Mouse (Mus musculus) cerebral cortex, adult 2 months (tissue): ENCODE results near the gene 2610042L04Rik.

Source experiments
- WGBS: fragments of 180-500 bp; shearing (Covaris S2); methylation state at CpG from one replicate; pipeline ENCODE4 v1.1.7; 2018; 5-methylcytosine and 5-hydroxymethylcytosine counted together

Gene 2610042L04Rik

DNA sequence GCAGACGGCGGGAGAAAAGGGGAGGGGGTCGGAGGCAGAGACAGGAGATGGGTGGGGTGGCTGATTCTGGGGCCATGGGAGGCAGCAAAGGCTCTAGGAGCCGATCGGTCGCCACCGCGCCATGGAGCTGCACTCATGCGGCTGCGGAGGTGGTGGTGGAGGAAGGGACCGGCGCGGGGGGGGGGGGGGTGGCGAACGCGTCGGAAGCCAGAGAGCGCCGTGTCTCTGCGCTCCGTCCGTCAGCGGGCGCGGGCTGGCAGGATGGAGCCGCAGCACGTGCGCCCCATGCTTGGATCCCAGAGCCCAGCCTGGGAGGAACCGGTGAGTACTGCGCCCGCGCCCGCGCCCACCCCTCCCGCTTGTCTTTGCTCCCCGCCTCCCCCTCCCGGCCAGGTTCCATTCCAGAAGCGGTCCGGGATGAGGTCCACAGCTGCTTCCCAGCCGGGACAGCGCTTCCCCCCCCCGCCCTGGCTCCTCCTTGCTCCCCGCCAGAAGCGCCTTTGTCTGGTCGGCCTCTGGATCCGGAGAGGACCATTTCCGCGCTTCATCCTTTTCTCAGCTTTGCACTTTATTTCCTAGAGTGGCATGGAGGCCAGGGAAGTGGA, at the start of gene 2610042L04Rik:
TSS of gene 2610042L04Rik (plus strand) at position 288 of the 605 bp plus-strand sequence.
- 0% methylated on average over 33 of the region's 48 CpGs for WGBS

DNA sequence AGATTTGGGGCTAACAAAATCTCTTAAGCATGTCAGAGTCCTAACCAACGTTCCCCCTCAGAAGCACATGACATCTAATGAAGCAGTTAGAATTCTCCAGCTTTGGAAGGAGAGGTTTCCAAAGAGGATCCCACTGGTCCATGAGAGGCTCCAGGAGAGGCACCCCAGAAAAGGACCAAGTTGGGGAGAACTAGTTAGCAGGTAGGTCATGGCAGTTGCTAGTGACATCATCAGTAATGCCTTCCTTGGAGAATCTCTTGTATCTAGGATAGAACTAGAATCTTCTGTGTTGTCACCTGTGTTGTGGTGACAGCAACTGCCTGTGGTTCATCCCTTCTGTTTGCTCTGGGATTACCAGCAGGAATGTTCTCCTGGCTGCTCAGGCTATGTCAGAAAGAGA, 17.6 kb upstream of the 2610042L04Rik start, which contains the start of gene Gm3149:
TSS of gene Gm3149 (plus strand) at position 301 of the 400 bp plus-strand sequence.
- no CpG with 5 or more reads among the region's 1 CpGs for WGBS

DNA sequence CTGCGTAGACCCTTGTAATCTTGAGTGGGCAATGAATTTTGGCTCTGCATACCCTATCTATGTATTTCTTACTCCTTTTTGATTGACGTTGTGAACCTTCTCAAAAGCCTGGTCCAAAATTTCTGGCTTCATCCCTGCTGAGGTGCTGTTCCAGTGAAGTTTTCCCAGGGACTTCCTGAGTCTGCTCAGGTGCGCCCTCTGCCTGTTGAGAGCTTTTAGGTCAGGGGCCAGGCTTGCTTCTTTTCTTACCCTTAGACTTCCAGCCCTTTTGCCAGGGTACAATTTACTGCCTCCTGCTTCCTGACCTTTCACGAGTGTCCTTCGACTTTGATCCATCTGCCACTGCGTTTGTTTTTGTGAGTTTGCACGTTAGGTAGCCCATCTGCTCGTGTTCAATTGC, 943 bp downstream of the 2610042L04Rik start:
- WGBS: 10% methylated on average over 8 of the region's 8 CpGs

DNA sequence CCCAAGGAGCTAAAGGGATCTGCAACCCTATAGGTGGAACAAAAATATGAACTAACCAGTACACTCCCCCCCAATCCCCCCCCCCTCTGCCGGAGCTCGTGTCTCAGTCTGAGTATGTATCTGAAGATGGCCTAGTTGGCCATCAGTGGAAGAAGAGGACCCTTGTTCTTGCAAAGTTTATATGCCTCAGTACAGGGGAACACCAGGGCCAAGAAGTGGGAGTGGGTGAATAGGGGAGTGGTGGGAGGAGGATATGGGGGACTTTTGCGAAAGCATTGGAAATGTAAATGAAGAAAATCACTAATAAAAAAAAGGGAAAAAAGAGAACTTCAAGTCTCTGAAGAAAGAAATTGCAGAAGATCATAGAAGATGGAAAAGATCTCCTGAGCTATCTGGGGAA, 34.4 kb downstream of the 2610042L04Rik start:
- WGBS: 85% methylated on average over 3 of the region's 3 CpGs

DNA sequence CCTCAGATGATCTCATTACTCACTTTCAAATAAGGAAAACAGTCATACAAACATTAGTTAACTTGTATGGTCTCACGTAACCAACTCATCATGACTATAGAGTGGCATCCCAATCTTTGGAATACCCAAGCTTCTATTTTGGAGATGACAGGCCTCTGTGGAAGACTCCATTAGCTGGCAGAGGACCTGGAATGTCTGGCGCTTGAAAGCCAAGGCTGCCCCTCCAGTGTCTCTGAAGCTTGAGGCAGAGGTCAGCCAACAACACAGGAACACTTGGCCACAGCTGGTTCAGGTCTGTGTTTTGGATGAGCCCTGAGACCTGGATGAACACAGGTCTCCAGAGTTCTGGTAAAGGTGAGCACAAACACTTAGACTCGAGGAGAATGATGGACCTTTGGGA, 35.1 kb downstream of the 2610042L04Rik start:
- 81% methylated on average over 3 of the region's 3 CpGs for WGBS

DNA sequence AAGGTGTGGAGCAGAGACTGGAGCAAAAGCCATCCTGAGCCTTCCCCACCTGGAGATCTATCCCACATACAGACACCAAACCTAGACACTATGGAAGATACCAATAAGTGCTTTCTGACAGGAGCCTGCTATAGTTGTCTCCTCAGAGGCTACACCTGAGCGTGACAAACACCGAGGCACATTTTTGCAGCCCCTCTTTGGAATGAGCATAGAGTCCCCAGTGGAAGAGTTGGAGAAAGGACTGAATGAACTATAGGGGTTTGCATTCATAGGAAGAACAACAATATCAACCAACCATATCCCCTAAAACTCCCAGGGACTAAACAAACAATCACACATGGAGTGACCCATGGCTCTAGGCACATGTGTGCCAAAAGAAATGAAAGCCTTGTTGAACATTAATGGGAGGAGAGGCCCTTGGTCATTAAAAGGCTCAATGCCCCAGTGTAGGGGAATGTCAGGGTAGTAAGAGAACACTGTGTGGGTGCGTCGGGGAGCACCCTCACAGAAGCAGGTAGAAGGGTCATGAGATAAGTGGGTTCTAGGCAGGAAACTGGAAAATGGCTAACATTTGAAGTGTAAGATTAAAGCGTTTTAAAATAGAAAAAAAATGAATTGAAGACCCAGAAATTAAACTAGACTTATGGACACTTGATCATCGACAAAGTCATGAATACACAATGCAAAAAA, 58.4 kb downstream of the 2610042L04Rik start:
- WGBS: 90% methylated on average over 4 of the region's 6 CpGs

DNA sequence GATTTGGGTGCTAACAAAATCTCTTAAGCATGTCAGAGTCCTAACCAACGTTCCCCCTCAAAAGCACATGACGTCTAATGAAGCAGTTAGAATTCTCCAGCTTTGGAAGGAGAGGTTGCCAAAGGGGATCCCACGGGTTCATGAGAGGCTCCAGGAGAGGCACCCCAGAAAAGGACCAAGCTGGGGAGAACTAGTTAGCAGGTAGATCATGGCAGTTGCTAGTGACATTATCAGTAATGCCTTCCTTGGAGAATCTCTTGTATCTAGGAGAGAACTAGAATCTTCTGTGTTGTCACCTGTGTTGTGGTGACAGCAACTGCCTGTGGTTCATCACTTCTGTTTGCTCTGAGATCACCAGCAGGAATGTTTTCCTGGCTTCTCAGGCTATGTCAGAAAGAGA, 62.7 kb downstream of the 2610042L04Rik start, which contains the start of gene Gm3159:
TSS of gene Gm3159 (plus strand) at position 301 of the 400 bp plus-strand sequence.
- WGBS: 76% methylated on average over 2 of the region's 3 CpGs

DNA sequence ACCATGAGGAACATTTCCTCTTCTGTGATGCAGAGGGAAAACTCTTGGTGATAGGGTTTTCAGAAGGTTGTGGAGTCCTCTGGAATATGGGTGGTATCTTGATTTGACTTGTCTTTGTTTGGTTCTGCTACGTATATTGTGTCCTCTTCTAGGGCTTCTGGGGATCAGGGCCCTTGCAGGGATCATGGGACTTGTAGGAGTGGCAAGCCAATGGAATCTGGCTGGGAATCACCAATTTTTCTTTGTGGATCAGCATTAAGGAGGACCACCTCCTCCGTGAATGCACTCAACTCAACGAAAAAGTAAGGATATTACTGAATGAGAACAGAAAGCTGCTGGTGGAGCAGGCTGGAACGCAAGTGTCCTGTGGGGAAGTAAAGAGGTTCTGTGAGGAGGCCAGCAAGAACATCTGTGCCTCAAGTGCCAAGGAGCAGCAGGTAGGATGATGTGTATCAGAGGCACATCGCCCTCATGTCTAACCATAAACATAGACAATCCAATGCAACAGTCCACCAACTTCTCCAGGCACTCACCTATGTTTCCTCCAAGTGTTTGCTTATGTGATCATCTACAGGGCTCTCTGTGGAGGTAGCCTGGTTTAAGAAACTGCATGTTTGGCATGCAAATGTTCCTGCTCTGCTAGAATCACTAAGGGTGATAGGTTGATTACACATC, 65.7 kb downstream of the 2610042L04Rik start:
- 85% methylated on average over 5 of the region's 5 CpGs for WGBS

DNA sequence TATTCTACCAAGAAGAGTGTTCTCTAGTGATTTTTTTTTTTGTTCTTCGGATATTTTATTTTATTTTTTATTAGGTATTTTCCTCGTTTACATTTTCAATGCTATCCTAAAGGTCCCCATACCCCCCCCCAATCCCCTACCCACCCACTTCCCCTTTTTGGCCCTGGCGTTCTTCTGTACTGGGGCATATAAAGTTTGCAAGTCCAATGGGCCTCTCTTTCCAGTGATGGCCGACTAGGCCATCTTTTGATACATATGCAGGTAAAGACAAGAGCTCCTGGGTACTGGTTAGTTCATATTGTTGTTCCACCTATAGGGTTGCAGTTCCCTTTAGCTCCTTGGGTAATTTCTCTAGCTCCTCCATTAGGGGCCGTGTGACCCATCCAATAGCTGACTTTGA, 66.7 kb downstream of the 2610042L04Rik start:
- WGBS: 77% methylated on average over 5 of the region's 5 CpGs
